8 mouse cellular contexts compared by ENCODE assay signal in genomic region chr11:102296491-102297472, GRCm38 (mm10). TPM values are rescaled to one million over a fixed set of nuclear protein-coding genes. Genes with fewer than 3 reads are reported as not detected.
DNase-seq lines count a peak whose midpoint lies in the region; ATAC-seq and TF ChIP-seq lines count a peak whose summit lies in the region.

Gene Atxn7l3, minus strand, starts transcription at chr11:102296631.

- H3K27me3 ChIP-seq in G1E (ENCODE audit: insufficient read depth, low read length), result no peaks in the 10 kb centered on the region
- no peaks in the 10 kb centered on the region for H3K27me3 ChIP-seq in forebrain, postnatal 0 days (ENCODE audit: insufficient read depth, low read length)
- H3K27me3 ChIP-seq in lung, embryonic 15.5 days, result no peaks in the 10 kb centered on the region

- H3K36me3 ChIP-seq in G1E (replicated peaks), result peaks cover 34% of the 10 kb centered on the region
- H3K36me3 ChIP-seq in forebrain, postnatal 0 days (ENCODE audit: insufficient read depth), result peaks cover 23% of the 10 kb centered on the region
- H3K36me3 ChIP-seq in lung, embryonic 15.5 days, result peaks cover 23% of the 10 kb centered on the region

- H3K9ac ChIP-seq in forebrain, postnatal 0 days, result peak within 1 kb of the TSS; percentile 84
- H3K9ac ChIP-seq in lung, embryonic 15.5 days, result peak within 1 kb of the TSS; percentile 97

- H3K27ac ChIP-seq in forebrain, postnatal 0 days (ENCODE audit: low read depth, low read length), result peak within 1 kb of the TSS; percentile 97
- peak within 1 kb of the TSS; percentile 100 for H3K27ac ChIP-seq in lung, embryonic 15.5 days

- no peak for TF ChIP-seq CTCF in G1E (IDR thresholded peaks at IDR 0.05; ENCODE audit: low read depth, low read length)
- peak; percentile 6; the same call in 1 of the 2 replicates for TF ChIP-seq CTCF in forebrain, postnatal 0 days (IDR thresholded peaks at IDR 0.05; ENCODE audit: low read depth)

- H3K4me1 ChIP-seq in G1E (ENCODE audit: insufficient read depth, low read depth, low read length), result peaks cover 41% of the 10 kb centered on the region
- peaks cover 8% of the 10 kb centered on the region for H3K4me1 ChIP-seq in forebrain, postnatal 0 days (ENCODE audit: insufficient read depth)
- H3K4me1 ChIP-seq in lung, embryonic 15.5 days, result peaks cover 23% of the 10 kb centered on the region

- 4% methylated on average over 75 of the region's 125 CpGs for WGBS in forebrain, postnatal 0 days
- under 1% methylated on average over 84 of the region's 125 CpGs for WGBS in lung, embryonic 15.5 days

- DNase-seq in G1E (ENCODE audit: low spot score), result peak; percentile 97
- peak; percentile 97 to 100 for DNase-seq in cerebellum, adult 18-20 months
- DNase-seq in forebrain, postnatal 0 days, result peak; percentile 98
- peak; percentile 99 for DNase-seq in heart, postnatal 4 days
- DNase-seq in layer of hippocampus, adult 8-10 months (ENCODE audit: low spot score in 2 of 2), result peak; percentile 97
- peak; percentile 99 for DNase-seq in ovary, adult 18-20 months (ENCODE audit: low spot score)
- peak; percentile 99 for DNase-seq in thymus, postnatal 0 days (ENCODE audit: low spot score)

- peak; percentile 88 for ATAC-seq in G1E (ENCODE audit: extremely low read depth, insufficient number of reproducible peaks, low FRiP score, poor library complexity, severe bottlenecking)
- ATAC-seq in forebrain, postnatal 0 days, result peak; percentile 95
- ATAC-seq in lung, embryonic 15.5 days (ENCODE audit: borderline replicate concordance, extremely low read depth, low FRiP score, low TSS enrichment), result peak; percentile 94

- H3K4me3 ChIP-seq in G1E (ENCODE audit: low read depth, low read length), result peak within 1 kb of the TSS; percentile 88
- H3K4me3 ChIP-seq in forebrain, postnatal 0 days (ENCODE audit: low read depth, low read length), result peak within 1 kb of the TSS; percentile 90
- H3K4me3 ChIP-seq in lung, embryonic 15.5 days, result peak within 1 kb of the TSS; percentile 93

- no peaks in the 10 kb centered on the region for H3K9me3 ChIP-seq in G1E (replicated peaks)
- no peaks in the 10 kb centered on the region for H3K9me3 ChIP-seq in forebrain, postnatal 0 days (ENCODE audit: low read length)
- no peaks in the 10 kb centered on the region for H3K9me3 ChIP-seq in lung, embryonic 15.5 days

- peak within 1 kb of the TSS; percentile 86 for H3K4me2 ChIP-seq in forebrain, postnatal 0 days (ENCODE audit: low read depth)
- peak within 1 kb of the TSS; percentile 86 for H3K4me2 ChIP-seq in lung, embryonic 15.5 days

RNA-seq across cellular contexts. Expression of gene Atxn7l3, which starts in this region (rescaled TPM):
- 24.4 and 29.9 TPM in 2 replicates for total RNA-seq in G1E (2014; fragmentation: Nextera tagmentation)
- 24.0 and 24.7 TPM in 2 replicates for total RNA-seq in G1E (2017)
- polyA plus RNA-seq in G1E (2012), result 60.0 and 65.2 TPM in 2 replicates
- 162 and 167 TPM in 2 replicates for total RNA-seq in forebrain, postnatal 0 days (2014; rRNA removed)
- 24.3 and 26.2 TPM in 2 replicates for polyA plus RNA-seq in forebrain, postnatal 0 days (2015; fragmentation: Nextera tagmentation; extraction: Ambion mirVana)
- 10 to 100 TPM; 36.8 to 39.4 TPM for total RNA-seq in heart, postnatal 4 days (2021)
- 100 to 1,000 TPM; 153 to 169 (median 157) TPM for total RNA-seq in layer of hippocampus, adult 8-10 months (2022)
- 13.3 and 13.6 TPM in 2 replicates for polyA plus RNA-seq in lung, embryonic 15.5 days (2015; fragmentation: Nextera tagmentation; extraction: Ambion mirVana)
- polyA plus RNA-seq in thymus, postnatal 0 days (2015; fragmentation: Nextera tagmentation; extraction: Ambion mirVana), result 13.1 and 15.4 TPM in 2 replicates

Comparison
In these comparisons a context has a peak if more than half of its experiments do, and no peak if none do; other contexts are left out.
1. Peak in every context shown above with its lines: DNase-seq, ATAC-seq, H3K4me3 ChIP-seq and H3K27ac ChIP-seq.